Mouse (Mus musculus) embryonic facial prominence, embryonic 13.5 days (tissue): Measurements from ENCODE around the gene Tacc3. TPM values are rescaled to one million over a fixed set of nuclear protein-coding genes. Genes with fewer than 3 reads are reported as not detected.

ENCODE experiments used
- ATAC-seq: fragments of 200-750 bp; cut with Nextera tagmentation; 2 replicates; pipeline ENCODE4 v1.8.0; 2017; ENCODE audit warnings: low read depth; ENCODE audit not compliant: insufficient number of reproducible peaks, insufficient read depth, low FRiP score, low TSS enrichment
- H3K27ac ChIP-seq: fragments of 300-500 bp; sonication (generic); 2 replicates; pipeline ENCODE4 v1.5.1; 2015; ENCODE audit warnings: moderate library complexity, mild to moderate bottlenecking, inconsistent platforms
- H3K27me3 ChIP-seq: fragments of 300-500 bp; sonication (generic); 2 replicates; pipeline ENCODE4 v1.6.1; 2015; ENCODE audit warnings: mild to moderate bottlenecking, inconsistent platforms
- H3K36me3 ChIP-seq: fragments of 300-500 bp; sonication (generic); 2 replicates; pipeline ENCODE4 v1.6.1; 2015; ENCODE audit warnings: mild to moderate bottlenecking, inconsistent platforms
- H3K4me1 ChIP-seq: fragments of 300-500 bp; sonication (generic); 2 replicates; pipeline ENCODE4 v1.6.1; 2015; ENCODE audit warnings: inconsistent platforms
- H3K4me2 ChIP-seq: fragments of 300-500 bp; sonication (generic); 2 replicates; pipeline ENCODE4 v1.6.1; 2015; ENCODE audit warnings: moderate library complexity, mild to moderate bottlenecking, inconsistent platforms
- H3K4me3 ChIP-seq: fragments of 300-500 bp; sonication (generic); 2 replicates; pipeline ENCODE4 v1.5.1; 2015; ENCODE audit warnings: mild to moderate bottlenecking, inconsistent platforms
- H3K9ac ChIP-seq: fragments of 300-500 bp; sonication (generic); 2 replicates; pipeline ENCODE4 v1.6.1; 2015; ENCODE audit warnings: mild to moderate bottlenecking, inconsistent platforms
- H3K9me3 ChIP-seq: fragments of 300-500 bp; sonication (generic); 2 replicates; pipeline ENCODE4 v1.6.1; 2016; ENCODE audit warnings: inconsistent platforms
- WGBS: fragments of 180-500 bp; shearing (Covaris S2); methylation state at CpG from one replicate; pipeline ENCODE4 v1.1.7; 2015; ENCODE audit warnings: mixed read lengths; 5-methylcytosine and 5-hydroxymethylcytosine counted together
- polyA plus RNA-seq: library from polyadenylated mRNA; unstranded; fragments of >200 nt; fragmentation: Nextera tagmentation; extraction: Ambion mirVana; gene quantifications from 2 replicates; pipeline ENCODE4 v1.2.1, GENCODE M21; 2015

The Tacc3 gene
- polyA plus RNA-seq, 1 experiment from 2014 or later, result 208 TPM

DNA sequence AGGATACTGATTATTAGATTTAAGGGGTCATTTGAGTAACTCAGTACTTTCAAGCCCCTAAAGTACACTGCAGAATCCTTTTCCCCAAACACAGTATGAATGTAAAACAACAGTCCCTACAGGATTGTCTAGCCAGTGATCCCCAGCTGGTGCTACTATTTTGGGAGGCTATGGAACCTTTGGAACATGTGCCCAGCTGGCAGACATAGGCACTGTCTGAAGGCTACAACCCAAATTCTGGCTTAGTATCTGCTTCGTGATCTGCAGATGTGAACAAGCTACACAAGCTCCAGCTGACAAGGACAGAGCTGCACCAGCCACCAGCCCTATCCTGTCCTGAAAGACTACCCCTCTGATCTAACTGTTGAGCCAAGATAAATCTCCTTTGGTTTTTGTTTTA is 25.4 kb upstream of the Tacc3 start:
- H3K27ac ChIP-seq, result no peak overlapping the region
- H3K9ac ChIP-seq, result no peak overlapping the region
- H3K4me3 ChIP-seq, result no peak overlapping the region
- no peaks in the 10 kb centered on the region for H3K27me3 ChIP-seq
- no peaks in the 10 kb centered on the region for H3K9me3 ChIP-seq
- H3K36me3 ChIP-seq, result peaks cover 22% of the 10 kb centered on the region
- ATAC-seq, result no peak
- H3K4me2 ChIP-seq, result no peak overlapping the region
- H3K4me1 ChIP-seq, result peaks cover 16% of the 10 kb centered on the region
- WGBS, result 88% methylated on average over 1 of the region's 1 CpGs

DNA sequence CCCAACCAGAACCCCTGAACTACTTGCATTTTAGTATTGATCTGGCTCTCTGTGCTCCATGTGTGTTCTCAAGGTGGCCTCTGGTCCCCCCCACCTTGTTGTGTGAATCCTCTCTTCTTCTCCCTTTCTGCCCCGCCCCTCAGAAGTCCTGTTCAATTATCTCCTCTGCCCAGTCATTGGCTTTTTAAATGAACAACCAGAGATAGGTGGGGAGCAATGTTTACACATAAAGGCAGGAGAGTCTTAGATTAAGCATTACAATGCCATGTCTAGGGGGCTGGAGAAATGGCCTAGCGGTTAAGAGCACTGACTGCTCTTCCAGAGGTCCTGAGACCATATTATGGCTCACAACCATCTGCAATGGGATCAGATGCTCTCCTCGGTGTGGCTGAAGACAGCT is 22.6 kb upstream of the Tacc3 start:
- 90% methylated on average over 3 of the region's 3 CpGs for WGBS
- H3K27me3 ChIP-seq, result no peaks in the 10 kb centered on the region
- no peak overlapping the region for H3K9ac ChIP-seq
- peaks cover 45% of the 10 kb centered on the region for H3K36me3 ChIP-seq
- no peak overlapping the region for H3K4me2 ChIP-seq
- no peaks in the 10 kb centered on the region for H3K9me3 ChIP-seq
- no peak for ATAC-seq
- peaks cover 4% of the 10 kb centered on the region for H3K4me1 ChIP-seq
- no peak overlapping the region for H3K4me3 ChIP-seq
- H3K27ac ChIP-seq, result no peak overlapping the region

- Histone ChIP-seq H3K27me3 (no peaks in the 10 kb centered on the region), H3K9me3 (no peaks in the 10 kb centered on the region), H3K4me2 (no peak overlapping the region), H3K4me1 (no peaks in the 10 kb centered on the region), H3K36me3 (peaks cover 66% of the 10 kb centered on the region), H3K4me3 (no peak overlapping the region), H3K9ac (no peak overlapping the region), H3K27ac (no peak overlapping the region)
- 79% methylated on average over 3 of the region's 3 CpGs for WGBS
- no peak for ATAC-seq
Measured at GRCm38 (mm10) chr5:33637606-33638350, 20.1 kb upstream of the Tacc3 start.

DNA sequence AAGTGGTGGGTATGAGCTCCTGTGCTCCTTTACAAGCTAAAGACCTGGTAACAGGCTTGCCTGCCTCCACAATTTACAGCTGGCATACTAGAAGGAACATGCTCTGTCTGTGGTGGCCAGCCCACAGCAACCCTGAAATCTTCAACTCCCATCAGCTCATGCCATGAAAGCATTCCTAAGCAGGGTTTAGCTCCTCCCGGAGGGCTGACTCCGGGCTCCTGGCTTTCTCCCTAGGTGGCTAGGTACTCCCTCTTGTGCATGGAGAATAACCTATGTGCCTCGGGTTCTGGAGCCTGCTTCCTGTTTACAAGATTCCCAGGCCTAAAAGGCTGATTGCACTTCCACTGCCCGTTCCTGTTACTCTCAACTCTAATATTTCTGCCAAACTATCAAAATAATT is 19.1 kb upstream of the Tacc3 start:
- ATAC-seq, result no peak

GRCm38 (mm10) chr5:33640652-33641051 is 17.3 kb upstream of the Tacc3 start:
- no peak for ATAC-seq
- H3K27ac ChIP-seq, result no peak overlapping the region
- H3K27me3 ChIP-seq, result no peaks in the 10 kb centered on the region
- H3K4me2 ChIP-seq, result no peak overlapping the region
- H3K9ac ChIP-seq, result no peak overlapping the region
- peaks cover 82% of the 10 kb centered on the region for H3K36me3 ChIP-seq
- no peaks in the 10 kb centered on the region for H3K4me1 ChIP-seq
- H3K4me3 ChIP-seq, result no peak overlapping the region
- 36% methylated on average over 3 of the region's 3 CpGs for WGBS
- no peaks in the 10 kb centered on the region for H3K9me3 ChIP-seq

More for the DNA sequence above, 19.1 kb upstream of the Tacc3 start:
- H3K9ac ChIP-seq, result peak overlapping the region; percentile 49; the same call in 1 of the 2 replicates
- 64% methylated on average over 4 of the region's 4 CpGs for WGBS
- H3K4me1 ChIP-seq, result no peaks in the 10 kb centered on the region
- H3K9me3 ChIP-seq, result no peaks in the 10 kb centered on the region
- H3K4me3 ChIP-seq, result no peak overlapping the region
- no peak overlapping the region for H3K4me2 ChIP-seq
- H3K27me3 ChIP-seq, result no peaks in the 10 kb centered on the region
- peaks cover 77% of the 10 kb centered on the region for H3K36me3 ChIP-seq
- no peak overlapping the region for H3K27ac ChIP-seq

- Histone ChIP-seq H3K9me3 (no peaks in the 10 kb centered on the region), H3K4me3 (peak overlapping the region; percentile 75), H3K4me2 (peak overlapping the region; percentile 77), H3K27me3 (no peaks in the 10 kb centered on the region), H3K9ac (peak overlapping the region; percentile 82), H3K4me1 (peaks cover 16% of the 10 kb centered on the region), H3K36me3 (peaks cover 57% of the 10 kb centered on the region), H3K27ac (no peak overlapping the region)
- no peak for ATAC-seq
- WGBS, result 11% methylated on average over 2 of the region's 2 CpGs
Measured at GRCm38 (mm10) chr5:33651017-33651416, 6.9 kb upstream of the Tacc3 start.

DNA sequence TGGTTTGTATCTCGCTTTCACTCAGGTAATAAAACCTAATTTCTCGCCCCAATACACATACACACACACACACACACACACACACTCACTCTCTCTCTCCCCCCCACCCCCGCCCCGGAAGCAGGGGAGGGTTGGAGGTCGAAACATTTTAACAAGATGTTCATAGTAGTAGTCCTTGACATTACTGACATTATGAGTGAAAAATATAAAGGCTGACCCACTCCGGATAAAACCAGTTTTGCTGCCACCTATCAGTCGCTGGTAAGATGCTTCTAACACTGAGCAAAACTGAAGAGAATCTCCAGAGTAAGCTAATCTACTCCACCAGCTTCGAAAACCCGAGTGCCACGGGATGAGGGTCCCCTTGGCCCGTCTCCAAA is 6.4 kb upstream of the Tacc3 start:
- H3K36me3 ChIP-seq, result peaks cover 52% of the 10 kb centered on the region
- H3K9me3 ChIP-seq, result no peaks in the 10 kb centered on the region
- no peak for ATAC-seq
- no peaks in the 10 kb centered on the region for H3K27me3 ChIP-seq
- H3K4me2 ChIP-seq, result peak overlapping the region; percentile 77
- H3K27ac ChIP-seq, result peak overlapping the region; percentile 97
- peaks cover 21% of the 10 kb centered on the region for H3K4me1 ChIP-seq
- H3K9ac ChIP-seq, result peak overlapping the region; percentile 82
- H3K4me3 ChIP-seq, result peak overlapping the region; percentile 75
- WGBS, result under 1% methylated on average over 11 of the region's 11 CpGs

GRCm38 (mm10) chr5:33651921-33652782 is 5.8 kb upstream of the Tacc3 start, which contains the start of gene Slbp:
Gene Slbp, minus strand, starts transcription at chr5:33652574.
- H3K4me3 ChIP-seq, result peak within 1 kb of the TSS; percentile 75
- H3K9me3 ChIP-seq, result no peaks in the 10 kb centered on the region
- H3K27me3 ChIP-seq, result no peaks in the 10 kb centered on the region
- peak within 1 kb of the TSS; percentile 82 for H3K9ac ChIP-seq
- peak within 1 kb of the TSS; percentile 77 for H3K4me2 ChIP-seq
- peaks cover 45% of the 10 kb centered on the region for H3K36me3 ChIP-seq
- peak within 1 kb of the TSS; percentile 97 for H3K27ac ChIP-seq
- peaks cover 27% of the 10 kb centered on the region for H3K4me1 ChIP-seq
- ATAC-seq, result peak; percentile 95
- under 1% methylated on average over 82 of the region's 82 CpGs for WGBS

DNA sequence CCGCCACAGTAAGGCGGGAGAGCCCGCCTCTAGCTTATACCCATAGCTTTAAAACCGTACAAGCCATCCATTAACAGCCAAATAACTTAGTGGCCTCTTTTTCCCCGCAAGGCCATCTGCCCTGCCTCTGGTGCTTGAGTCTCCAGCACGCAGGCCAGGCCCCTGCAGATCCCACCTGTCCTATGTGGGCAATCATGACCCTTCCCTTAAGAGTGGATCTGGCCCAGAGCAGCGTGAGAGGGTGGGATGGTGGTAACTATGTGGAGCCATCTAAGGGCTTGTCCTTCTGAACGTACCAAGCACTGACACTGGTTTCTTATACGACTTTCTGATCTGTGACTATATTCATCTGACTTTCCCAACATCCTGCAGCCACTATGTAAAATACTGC is 5.2 kb upstream of the Tacc3 start:
- WGBS, result 3% methylated on average over 9 of the region's 9 CpGs

GRCm38 (mm10) chr5:33654424-33654823 is 3.5 kb upstream of the Tacc3 start:
- WGBS, result 94% methylated on average over 13 of the region's 13 CpGs
- no peaks in the 10 kb centered on the region for H3K9me3 ChIP-seq
- no peak overlapping the region for H3K4me3 ChIP-seq
- peaks cover 30% of the 10 kb centered on the region for H3K36me3 ChIP-seq
- peaks cover 36% of the 10 kb centered on the region for H3K4me1 ChIP-seq
- no peak overlapping the region for H3K27ac ChIP-seq
- no peak overlapping the region for H3K9ac ChIP-seq
- no peaks in the 10 kb centered on the region for H3K27me3 ChIP-seq
- no peak for ATAC-seq
- H3K4me2 ChIP-seq, result no peak overlapping the region

More for the DNA sequence above, 5.2 kb upstream of the Tacc3 start:
- Histone ChIP-seq H3K36me3 (peaks cover 39% of the 10 kb centered on the region), H3K4me1 (peaks cover 28% of the 10 kb centered on the region), H3K27me3 (no peaks in the 10 kb centered on the region), H3K4me3 (peak overlapping the region; percentile 75), H3K9ac (peak overlapping the region; percentile 82), H3K4me2 (peak overlapping the region; percentile 77), H3K9me3 (no peaks in the 10 kb centered on the region), H3K27ac (peak overlapping the region; percentile 97)
- no peak for ATAC-seq

GRCm38 (mm10) chr5:33655251-33655840 is 2.6 kb upstream of the Tacc3 start:
- peaks cover 39% of the 10 kb centered on the region for H3K4me1 ChIP-seq

More at GRCm38 (mm10) chr5:33655251-33655840, 2.6 kb upstream of the Tacc3 start:
- no peak overlapping the region for H3K27ac ChIP-seq
- no peaks in the 10 kb centered on the region for H3K9me3 ChIP-seq
- H3K27me3 ChIP-seq, result no peaks in the 10 kb centered on the region
- H3K4me2 ChIP-seq, result no peak overlapping the region
- 0 out of 2 replicates have a peak overlapping the region, but pooled peaks have one; percentile 86 for H3K9ac ChIP-seq
- ATAC-seq, result no peak
- H3K4me3 ChIP-seq, result no peak overlapping the region
- 92% methylated on average over 10 of the region's 10 CpGs for WGBS
- H3K36me3 ChIP-seq, result peaks cover 22% of the 10 kb centered on the region
